Mouse (Mus musculus) spleen, adult 2 months (tissue): ENCODE results near the gene Sim2.

Experiments used
- CTCF ChIP-seq: fragments of 200-500 bp; IDR thresholded peaks from 2 replicates; pipeline ENCODE4 v1.5.1; 2011; ENCODE audit warnings: mild to moderate bottlenecking, inconsistent platforms; ENCODE audit not compliant: insufficient read depth, insufficient read length, insufficient replicate concordance; ENCODE audit errors: extremely low read depth
- POLR2A ChIP-seq: fragments of 200-500 bp; IDR thresholded peaks from 2 replicates; pipeline ENCODE4 v1.6.1; 2011; ENCODE audit warnings: low read depth, low read length, inconsistent platforms

DNA sequence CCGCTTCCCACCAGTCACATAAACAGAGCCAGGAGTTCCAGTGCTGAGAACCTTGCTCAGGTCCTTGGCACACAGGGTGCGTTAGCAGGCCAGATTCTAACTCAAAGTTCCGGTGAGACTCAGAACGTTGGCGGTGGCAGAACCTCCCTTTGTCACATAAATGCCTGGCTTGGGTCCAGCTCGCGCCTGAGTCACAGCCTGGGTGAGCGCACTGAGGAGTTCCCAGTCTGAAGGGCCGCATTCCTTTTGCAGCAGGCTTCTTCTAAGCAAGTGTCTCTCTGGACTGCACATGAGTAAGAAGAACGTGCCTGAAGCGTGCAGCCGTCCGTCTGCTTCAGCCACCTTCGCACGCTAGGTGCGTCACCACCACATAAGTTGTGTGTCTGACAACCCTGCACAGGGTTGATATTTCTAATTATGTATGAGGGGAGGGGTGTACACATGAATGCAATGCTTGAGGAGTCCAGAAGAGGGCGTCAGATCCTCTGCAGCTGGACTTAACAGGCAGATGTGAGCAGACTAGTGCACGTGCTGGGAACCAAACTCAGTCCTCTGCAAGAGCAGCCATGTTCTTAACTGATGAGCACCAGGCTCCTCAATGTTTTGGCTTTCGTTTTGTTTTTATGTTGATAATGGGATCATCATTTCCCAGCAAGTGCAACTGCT lies 9.2 kb upstream of the Sim2 start:
- TF ChIP-seq CTCF (no peak), POLR2A (no peak)
